Mouse (Mus musculus): ENCODE data around the gene Atg7.

DNA sequence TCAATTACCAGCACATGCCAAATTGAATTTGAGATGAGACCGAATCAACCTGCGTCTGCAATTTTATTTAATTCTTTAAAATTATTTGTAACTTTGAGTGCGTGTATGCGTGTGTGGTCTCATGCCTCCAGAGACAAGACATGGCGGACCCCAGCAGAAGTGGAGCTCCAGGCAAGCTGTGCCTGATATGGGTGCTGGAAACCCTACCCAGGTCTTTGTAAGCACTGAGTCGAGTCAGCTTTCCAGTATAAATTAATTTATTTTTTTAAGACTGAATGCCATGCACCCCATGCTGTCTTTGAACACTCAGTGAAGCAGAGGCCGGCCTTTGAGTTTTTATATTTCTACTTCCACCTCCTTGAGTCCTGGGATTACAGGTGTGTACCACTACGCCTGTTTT lies 819 bp downstream of the Atg7 start:
- no peak for TF ChIP-seq MAFK (IDR thresholded peaks at IDR 0.05; ENCODE audit: insufficient replicate concordance, low read length)
- no peak for TF ChIP-seq CTCF (conservative IDR thresholded peaks at IDR 0.05 in 1 of 2, IDR thresholded peaks at IDR 0.05 in 1 of 2; ENCODE audit: low read depth in 2 of 2, low read length in 2 of 2)
- no peak for TF ChIP-seq KAT2A (IDR thresholded peaks at IDR 0.05; ENCODE audit: insufficient replicate concordance, low read length)
